Mouse (Mus musculus): ENCODE measurements at regions not wholly inside any gene's neighbourhood (a gene's known extent, or its start where the extent isn't known, plus 50 kb on each side); places are given as distances from the start of the nearest gene placed in this dataset.

- DNase-seq (ENCODE audit: extremely low read depth, insufficient read length, low spot score) = no peak
Measured at GRCm38 (mm10) chr2:178911646-178912045, 481.3 kb downstream of the Cdh26 start.

- DNase-seq (ENCODE audit: extremely low read depth, insufficient read length, low spot score) = no peak
Measured at GRCm38 (mm10) chr2:178916316-178917033, 486.1 kb downstream of the Cdh26 start.

GRCm38 (mm10) chr2:178924456-178925115, 494.3 kb downstream of the Cdh26 start:
- no peak for DNase-seq (ENCODE audit: extremely low read depth, insufficient read length, low spot score)

- DNase-seq (ENCODE audit: extremely low read depth, insufficient read length, low spot score) = no peak
Measured at GRCm38 (mm10) chr2:178927038-178927660, 496.8 kb downstream of the Cdh26 start.

GRCm38 (mm10) chr2:178929033-178929432, 498.7 kb downstream of the Cdh26 start:
- DNase-seq (ENCODE audit: extremely low read depth, insufficient read length, low spot score) = no peak

- DNase-seq (ENCODE audit: extremely low read depth, insufficient read length, low spot score) = no peak
Measured at GRCm38 (mm10) chr2:178930125-178930524, 499.8 kb downstream of the Cdh26 start.

- no peak for DNase-seq (ENCODE audit: extremely low read depth, insufficient read length, low spot score)
Measured at GRCm38 (mm10) chr2:178948471-178948870, 493.8 kb upstream of the Cdh4 start.

- no peak for DNase-seq (ENCODE audit: extremely low read depth, insufficient read length, low spot score)
Measured at GRCm38 (mm10) chr2:178949103-178949502, 493.1 kb upstream of the Cdh4 start.

- DNase-seq (ENCODE audit: extremely low read depth, insufficient read length, low spot score) = no peak
Measured at GRCm38 (mm10) chr2:178950304-178950703, 491.9 kb upstream of the Cdh4 start.

GRCm38 (mm10) chr2:178954420-178955067, 487.7 kb upstream of the Cdh4 start:
- no peak for DNase-seq (ENCODE audit: extremely low read depth, insufficient read length, low spot score)

- no peak for DNase-seq (ENCODE audit: extremely low read depth, insufficient read length, low spot score)
Measured at GRCm38 (mm10) chr2:178958829-178959228, 483.4 kb upstream of the Cdh4 start.

GRCm38 (mm10) chr2:178959603-178960002, 482.6 kb upstream of the Cdh4 start:
- no peak for DNase-seq (ENCODE audit: extremely low read depth, insufficient read length, low spot score)

- DNase-seq (ENCODE audit: extremely low read depth, insufficient read length, low spot score) = no peak
Measured at GRCm38 (mm10) chr2:178967584-178968365, 474.5 kb upstream of the Cdh4 start.

- no peak for DNase-seq (ENCODE audit: extremely low read depth, insufficient read length, low spot score)
Measured at GRCm38 (mm10) chr2:178969732-178970131, 472.5 kb upstream of the Cdh4 start.

GRCm38 (mm10) chr2:178975366-178975765, 466.9 kb upstream of the Cdh4 start:
- no peak for DNase-seq (ENCODE audit: extremely low read depth, insufficient read length, low spot score)

- no peak for DNase-seq (ENCODE audit: extremely low read depth, insufficient read length, low spot score)
Measured at GRCm38 (mm10) chr2:178976046-178976445, 466.2 kb upstream of the Cdh4 start.

GRCm38 (mm10) chr2:178976495-178976894, 465.7 kb upstream of the Cdh4 start:
- DNase-seq (ENCODE audit: extremely low read depth, insufficient read length, low spot score) = no peak

- no peak for DNase-seq (ENCODE audit: extremely low read depth, insufficient read length, low spot score)
Measured at GRCm38 (mm10) chr2:178979451-178979850, 462.8 kb upstream of the Cdh4 start.

- DNase-seq (ENCODE audit: extremely low read depth, insufficient read length, low spot score) = no peak
Measured at GRCm38 (mm10) chr2:178981736-178982502, 460.3 kb upstream of the Cdh4 start.

GRCm38 (mm10) chr2:178983801-178984200, 458.4 kb upstream of the Cdh4 start:
- no peak for DNase-seq (ENCODE audit: extremely low read depth, insufficient read length, low spot score)
